Comparison of ENCODE assay signal across 8 mouse cellular contexts in the genomic region with DNA sequence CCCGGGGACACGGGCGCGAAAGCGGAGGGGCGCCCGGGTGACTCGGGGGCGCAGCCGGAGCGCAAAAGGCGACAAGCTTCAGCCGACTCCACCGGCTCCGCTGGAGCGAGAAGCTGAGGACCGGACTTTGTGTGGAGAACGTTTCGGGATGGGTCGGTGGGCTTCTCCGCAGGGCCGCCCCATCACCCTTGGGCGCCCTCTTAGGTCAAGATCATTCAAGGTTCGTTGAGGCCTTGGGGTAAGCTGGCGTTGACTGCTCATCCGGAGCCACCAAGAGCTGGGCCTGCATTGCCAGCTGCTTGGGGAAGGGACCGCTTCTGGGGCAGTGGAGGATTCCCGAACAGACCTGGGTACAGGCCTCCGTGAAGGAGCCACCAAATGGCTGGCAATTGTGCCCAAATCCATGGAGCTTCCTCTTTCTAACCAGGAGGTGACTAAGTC. TPM values are rescaled to one million over a fixed set of nuclear protein-coding genes. Genes with fewer than 3 reads are reported as not detected.
A peak's percentile ranks its signal among the peaks of the same experiment; 100 is the strongest.
DNase-seq lines count a peak whose midpoint lies in the region; ATAC-seq and TF ChIP-seq lines count a peak whose summit lies in the region.

No protein-coding gene starts in this region.

- no peak for ATAC-seq in hindbrain, embryonic 15.5 days (ENCODE audit: low FRiP score, low read depth)
- ATAC-seq in lung, postnatal 0 days: peak; percentile 10; the same call in 1 of the 2 replicates
- no peak for ATAC-seq in frontal cortex, adult (ENCODE audit: low TSS enrichment)

- DNase-seq in lung, adult 2 months: no peak
- DNase-seq in lung, postnatal 36 days: no peak
- DNase-seq in lung, postnatal 0 days (ENCODE audit: low spot score): no peak
- DNase-seq in cerebellum, adult 11 months: no peak
- DNase-seq in left cerebral cortex, postnatal 14 days (ENCODE audit: low spot score in 2 of 2): no peak

- 0 out of 2 replicates have a peak overlapping the region, but pooled peaks have one; percentile 24 for H3K27ac ChIP-seq in cortical plate, adult 2 months (ENCODE audit: insufficient read depth, low read length)
- no peak overlapping the region for H3K27ac ChIP-seq in hindbrain, embryonic 15.5 days (replicated peaks)
- H3K27ac ChIP-seq in lung, postnatal 0 days (ENCODE audit: low read length): peak overlapping the region; percentile 82

- H3K9me3 ChIP-seq in hindbrain, embryonic 15.5 days: no peaks in the 10 kb centered on the region
- no peaks in the 10 kb centered on the region for H3K9me3 ChIP-seq in lung, postnatal 0 days (ENCODE audit: low read length)

- H3K27me3 ChIP-seq in hindbrain, embryonic 15.5 days: peaks cover 7% of the 10 kb centered on the region; the same call in 1 of the 2 replicates
- H3K27me3 ChIP-seq in lung, postnatal 0 days (replicated peaks; ENCODE audit: insufficient read depth, low read length): 0 out of 2 replicates have a peak, but pooled peaks cover 5% of the 10 kb centered on the region

- peak overlapping the region; percentile 35 for H3K4me3 ChIP-seq in lung, adult 2 months (replicated peaks; ENCODE audit: extremely low read depth, low read depth, low read length)
- peak overlapping the region; percentile 21; the same call in 1 of the 2 replicates for H3K4me3 ChIP-seq in cortical plate, adult 2 months (ENCODE audit: insufficient read depth, low read length)
- H3K4me3 ChIP-seq in hindbrain, embryonic 15.5 days: peak overlapping the region; percentile 47
- peak overlapping the region; percentile 53 for H3K4me3 ChIP-seq in lung, postnatal 0 days (ENCODE audit: low read depth, low read length)

- no peak for TF ChIP-seq EP300 in lung, postnatal 0 days (IDR thresholded peaks at IDR 0.05)

- intact Hi-C loops in left cerebral cortex, postnatal 14 days (cut with DNase I): no loop called here

- no peaks in the 10 kb centered on the region for H3K4me1 ChIP-seq in lung, adult 2 months (ENCODE audit: control insufficient read depth, insufficient read depth, low read length)
- no peaks in the 10 kb centered on the region; the same call in 1 of the 2 replicates for H3K4me1 ChIP-seq in cortical plate, adult 2 months (ENCODE audit: control insufficient read depth, insufficient read depth, low read length)
- H3K4me1 ChIP-seq in hindbrain, embryonic 15.5 days (replicated peaks): peaks cover 14% of the 10 kb centered on the region
- 0 out of 2 replicates have a peak, but pooled peaks cover 5% of the 10 kb centered on the region for H3K4me1 ChIP-seq in lung, postnatal 0 days (ENCODE audit: insufficient read depth, low read depth, low read length)

- peak overlapping the region; percentile 51 for H3K9ac ChIP-seq in hindbrain, embryonic 15.5 days
- peak overlapping the region; percentile 71 for H3K9ac ChIP-seq in lung, postnatal 0 days (replicated peaks; ENCODE audit: low read depth)

- H3K4me2 ChIP-seq in hindbrain, embryonic 15.5 days: peak overlapping the region; percentile 89
- peak overlapping the region; percentile 84 for H3K4me2 ChIP-seq in lung, postnatal 0 days (replicated peaks; ENCODE audit: low read depth, low read length)

- 9% methylated on average over 29 of the region's 29 CpGs for WGBS in lung, adult 2 months
- WGBS in hindbrain, embryonic 15.5 days: 5% methylated on average over 29 of the region's 29 CpGs
- 5% methylated on average over 29 of the region's 29 CpGs for WGBS in lung, postnatal 0 days

- no peak for TF ChIP-seq POLR2A in lung, adult 2 months (IDR thresholded peaks at IDR 0.05; ENCODE audit: borderline replicate concordance, extremely low read depth, low read depth, low read length)
- TF ChIP-seq POLR2A in cortical plate, adult 2 months (IDR thresholded peaks at IDR 0.05; ENCODE audit: extremely low read depth, insufficient read depth, low read length): no peak

- no peak for TF ChIP-seq CTCF in lung, adult 2 months (IDR thresholded peaks at IDR 0.05; ENCODE audit: insufficient read depth, low read length)
- TF ChIP-seq CTCF in cortical plate, adult 2 months (IDR thresholded peaks at IDR 0.05; ENCODE audit: extremely low read depth, insufficient read depth, low read length): no peak
- no peak for TF ChIP-seq CTCF in lung, postnatal 0 days (IDR thresholded peaks at IDR 0.05)

- H3K36me3 ChIP-seq in hindbrain, embryonic 15.5 days: no peaks in the 10 kb centered on the region
- no peaks in the 10 kb centered on the region for H3K36me3 ChIP-seq in lung, postnatal 0 days (ENCODE audit: insufficient read depth, low read length)

RNA-seq across cellular contexts. Expression of gene BC034090, which starts 0.5 kb away (rescaled TPM):
- polyA plus RNA-seq in lung, adult 2 months (2012; rRNA removed): 9.3 and 9.9 TPM in 2 replicates
- 13.2 and 14.2 TPM in 2 replicates for polyA plus RNA-seq in cortical plate, adult 2 months (2012; rRNA removed)
- 6.4 and 6.6 TPM in 2 replicates for polyA plus RNA-seq in hindbrain, embryonic 15.5 days (2015; fragmentation: Nextera tagmentation; extraction: Ambion mirVana)
- 2.4 and 2.7 TPM in 2 replicates for polyA plus RNA-seq in lung, postnatal 0 days (2015; fragmentation: Nextera tagmentation; extraction: Ambion mirVana)
- total RNA-seq in left cerebral cortex, postnatal 14 days (2021): 1 to 10 TPM; 6.0 to 8.5 TPM
